13 mouse cellular contexts compared by ENCODE assay signal in genomic region chr1:73938597-73938996, GRCm38 (mm10).
"Had no signal": no experiment of that assay in that cellular context is flagged by ENCODE, and none has a peak within 500 bp of the region (broad histone marks: within the 10 kb centered on the region; RNA-seq: fewer than 3 reads in every experiment).

No protein-coding gene starts in this region.

- H3K9me3 ChIP-seq: limb, embryonic 13.5 days; midbrain, embryonic 10.5 days; neural tube, embryonic 15.5 days had no signal

- H3K27ac ChIP-seq: layer of hippocampus, adult 2 months; limb, embryonic 13.5 days; liver, embryonic 14.5 days; midbrain, embryonic 10.5 days; neural tube, embryonic 15.5 days had no signal

- H3K4me3 ChIP-seq: layer of hippocampus, adult 2 months; limb, embryonic 13.5 days; midbrain, embryonic 10.5 days; myocyte; neural tube, embryonic 15.5 days had no signal

- H3K4me2 ChIP-seq: limb, embryonic 13.5 days; neural tube, embryonic 15.5 days had no signal

- H3K9ac ChIP-seq: limb, embryonic 13.5 days; liver, embryonic 14.5 days; neural tube, embryonic 15.5 days had no signal

- H3K27me3 ChIP-seq: limb, embryonic 13.5 days; neural tube, embryonic 15.5 days had no signal

- H3K36me3 ChIP-seq: midbrain, embryonic 10.5 days; neural tube, embryonic 15.5 days had no signal

- DNase-seq: kidney, postnatal 4 days; lung, adult 2 months; lung, postnatal 10 days; midbrain, embryonic 14.5 days; right cerebral cortex, adult 18-20 months; thymus, adult 18-20 months; thymus, postnatal 14 days had no signal
